Mouse (Mus musculus): ENCODE measurements around the gene Glis1. TPM values are rescaled to one million over a fixed set of nuclear protein-coding genes. Genes with fewer than 3 reads are reported as not detected.

Glis1 gene
- polyA plus RNA-seq, 1 experiment from 2014 or later = 2.5 TPM

DNA sequence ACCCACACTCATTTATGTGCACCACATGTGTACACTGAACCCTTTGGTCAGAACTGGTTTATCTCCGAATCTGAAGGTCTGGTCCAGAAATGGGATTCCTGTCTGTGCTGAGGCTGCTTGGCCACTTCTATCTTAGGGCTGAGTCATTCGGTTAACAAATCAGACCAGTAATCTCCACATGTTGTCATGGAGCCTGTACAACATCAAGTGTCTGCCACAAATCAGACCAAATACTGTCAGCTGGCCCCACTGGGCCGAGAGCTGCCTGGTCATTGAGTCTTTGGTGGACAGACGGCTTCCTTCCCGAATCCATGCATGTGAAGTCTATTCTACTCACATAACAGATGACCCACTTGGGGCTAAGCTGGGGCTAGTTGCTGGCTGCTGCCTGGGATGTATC lies 58.6 kb downstream of the Glis1 start:
- no peaks in the 10 kb centered on the region for H3K36me3 ChIP-seq (replicated peaks)
- no peak overlapping the region for H3K4me2 ChIP-seq
- no peak overlapping the region for H3K27ac ChIP-seq
- no peak overlapping the region for H3K9ac ChIP-seq
- no peak for ATAC-seq (replicated peaks)
- 82% methylated on average over 5 of the region's 5 CpGs for WGBS
- no peaks in the 10 kb centered on the region for H3K9me3 ChIP-seq
- H3K27me3 ChIP-seq (replicated peaks) = no peaks in the 10 kb centered on the region
- no peaks in the 10 kb centered on the region for H3K4me1 ChIP-seq
- H3K4me3 ChIP-seq = no peak overlapping the region

DNA sequence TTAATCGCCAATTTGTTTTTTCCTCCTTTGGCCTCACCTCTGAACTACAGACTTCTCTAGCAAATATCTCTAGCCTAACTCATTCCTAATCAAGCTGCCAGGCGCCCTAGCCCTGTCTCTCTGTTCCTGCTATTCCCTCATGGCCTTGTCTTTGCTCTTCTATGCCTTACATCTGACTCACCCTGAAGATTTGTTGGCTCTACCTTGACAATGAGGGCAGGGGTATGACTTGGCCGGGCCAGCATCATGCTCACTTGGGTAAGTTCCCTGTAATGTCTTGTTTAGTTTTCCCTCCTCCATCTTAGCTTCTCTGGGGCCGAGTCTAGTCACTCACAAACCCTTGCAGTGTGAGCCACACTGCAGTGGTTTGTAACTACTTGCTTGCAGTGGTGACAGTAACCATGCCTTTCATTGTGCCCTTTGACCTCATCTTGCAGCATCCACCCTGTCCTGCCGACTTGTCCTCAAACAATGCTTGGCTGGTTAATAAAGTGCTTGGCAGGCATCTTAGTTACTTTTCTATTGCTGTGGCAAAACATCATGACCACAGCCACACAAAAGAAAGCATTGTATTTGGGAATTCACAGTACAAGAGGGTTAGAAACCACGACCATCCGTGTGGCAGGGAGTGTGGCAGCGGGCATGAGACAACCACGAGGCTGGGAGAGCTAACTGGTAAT lies 61.5 kb downstream of the Glis1 start:
- no peak overlapping the region for H3K4me3 ChIP-seq
- no peaks in the 10 kb centered on the region for H3K4me1 ChIP-seq
- H3K9me3 ChIP-seq = no peaks in the 10 kb centered on the region
- H3K27me3 ChIP-seq (replicated peaks) = no peaks in the 10 kb centered on the region
- H3K36me3 ChIP-seq (replicated peaks) = no peaks in the 10 kb centered on the region
- no peak overlapping the region for H3K4me2 ChIP-seq
- no peak overlapping the region for H3K27ac ChIP-seq
- WGBS = 75% methylated on average over 9 of the region's 9 CpGs
- H3K9ac ChIP-seq = no peak overlapping the region
- no peak for ATAC-seq (replicated peaks)

DNA sequence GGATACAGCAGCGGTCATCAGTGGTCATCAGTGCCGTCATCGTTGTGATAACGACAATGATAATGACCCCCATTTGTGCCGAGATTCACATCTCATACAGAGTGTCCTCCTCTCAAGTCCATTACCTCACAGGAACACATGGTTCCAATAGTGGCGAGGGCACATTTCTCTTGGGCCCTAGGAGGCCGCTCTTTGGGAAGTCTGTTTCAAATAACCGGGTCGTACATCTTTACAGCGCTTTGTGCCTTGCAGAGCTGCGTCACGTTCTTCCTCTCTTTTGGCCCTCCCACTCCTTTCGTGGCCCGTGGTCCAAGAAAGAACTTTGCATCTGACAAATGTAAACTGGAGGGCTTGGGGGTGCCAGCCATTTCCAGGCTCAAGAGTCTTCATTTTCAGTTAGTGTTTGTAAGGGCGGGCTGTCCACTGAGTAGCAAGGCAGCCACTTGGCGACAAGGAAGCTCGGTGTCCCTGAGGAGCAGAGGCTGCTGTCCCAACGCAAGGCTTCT lies 63.1 kb downstream of the Glis1 start:
- no peaks in the 10 kb centered on the region for H3K4me1 ChIP-seq
- no peak overlapping the region for H3K4me3 ChIP-seq
- no peak for ATAC-seq (replicated peaks)
- no peaks in the 10 kb centered on the region for H3K27me3 ChIP-seq (replicated peaks)
- H3K9me3 ChIP-seq = no peaks in the 10 kb centered on the region
- WGBS = 89% methylated on average over 18 of the region's 18 CpGs
- H3K27ac ChIP-seq = no peak overlapping the region
- H3K36me3 ChIP-seq (replicated peaks) = no peaks in the 10 kb centered on the region
- no peak overlapping the region for H3K9ac ChIP-seq
- H3K4me2 ChIP-seq = no peak overlapping the region

DNA sequence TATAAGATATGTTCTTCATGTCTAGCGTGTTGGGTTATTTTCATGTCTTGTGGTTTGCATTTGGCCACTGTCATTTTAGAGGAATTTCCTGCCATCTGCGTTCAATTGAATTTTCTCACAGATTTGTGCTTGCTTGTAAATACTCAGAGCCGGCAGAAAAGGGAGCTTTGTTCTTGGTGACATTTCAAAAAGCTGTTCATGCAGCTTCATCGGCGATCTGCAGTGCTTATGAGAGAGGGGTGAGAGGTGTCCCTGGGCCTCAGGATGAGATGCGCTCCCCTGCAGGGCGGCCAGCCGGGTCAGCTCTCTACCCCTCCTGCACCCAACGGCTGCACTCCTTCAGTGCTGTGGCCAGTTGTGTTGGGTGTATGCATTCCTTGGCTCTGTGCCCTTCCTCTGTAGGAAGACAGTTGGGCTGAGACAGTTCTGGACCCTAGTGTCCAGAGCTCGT lies 68.2 kb downstream of the Glis1 start:
- WGBS = 71% methylated on average over 10 of the region's 10 CpGs
- Histone ChIP-seq H3K27ac (no peak overlapping the region), H3K4me2 (no peak overlapping the region), H3K9me3 (no peaks in the 10 kb centered on the region), H3K4me1 (no peaks in the 10 kb centered on the region), H3K36me3 (replicated peaks) (no peaks in the 10 kb centered on the region), H3K9ac (no peak overlapping the region), H3K4me3 (no peak overlapping the region), H3K27me3 (replicated peaks) (no peaks in the 10 kb centered on the region)
- ATAC-seq (replicated peaks) = no peak

DNA sequence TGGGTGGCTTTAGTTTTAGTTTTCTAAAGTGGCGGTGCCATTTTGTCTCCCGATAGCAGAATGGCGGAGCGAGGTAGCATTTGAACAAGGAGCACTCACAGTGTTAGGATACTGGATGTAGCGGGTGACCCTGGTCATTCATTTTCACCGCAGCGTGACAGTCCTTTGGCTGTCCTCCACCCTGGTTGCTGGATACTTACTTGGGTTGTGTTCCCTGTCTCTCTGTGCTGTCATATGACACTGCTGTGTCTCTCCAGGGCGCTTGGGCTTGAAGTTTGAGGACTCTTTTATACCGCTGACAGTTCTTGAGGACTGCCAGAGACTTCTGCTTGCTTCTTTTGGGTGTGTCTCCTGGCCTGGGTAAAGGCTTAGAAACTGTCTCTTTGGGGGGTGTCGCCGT lies 80.6 kb downstream of the Glis1 start:
- no peak overlapping the region for H3K9ac ChIP-seq
- 92% methylated on average over 11 of the region's 11 CpGs for WGBS
- no peak overlapping the region for H3K27ac ChIP-seq
- no peak overlapping the region for H3K4me3 ChIP-seq
- H3K9me3 ChIP-seq = no peaks in the 10 kb centered on the region
- no peaks in the 10 kb centered on the region for H3K27me3 ChIP-seq (replicated peaks)
- no peaks in the 10 kb centered on the region for H3K36me3 ChIP-seq (replicated peaks)
- no peaks in the 10 kb centered on the region for H3K4me1 ChIP-seq
- ATAC-seq (replicated peaks) = no peak
- no peak overlapping the region for H3K4me2 ChIP-seq

DNA sequence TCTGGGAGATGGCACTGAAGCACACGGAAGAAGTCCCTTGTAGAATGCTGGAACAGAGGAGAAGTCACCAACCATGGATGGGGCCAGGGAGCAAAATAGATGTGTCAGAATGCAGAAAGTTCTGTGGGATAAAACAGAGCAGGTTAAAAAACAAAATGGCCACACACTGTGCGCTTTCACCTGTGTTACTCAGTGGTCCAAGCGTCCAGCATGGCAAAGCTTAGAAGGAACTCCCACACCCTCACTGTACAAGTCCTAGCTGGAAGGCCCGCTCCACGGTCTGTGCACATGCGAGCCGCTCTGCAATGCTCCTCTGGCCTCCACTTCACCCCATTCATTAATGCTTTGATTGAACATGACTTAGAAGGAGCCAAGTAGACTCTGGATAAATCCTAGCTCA lies 81.2 kb downstream of the Glis1 start:
- Histone ChIP-seq H3K9me3 (no peaks in the 10 kb centered on the region), H3K4me1 (no peaks in the 10 kb centered on the region), H3K4me3 (no peak overlapping the region), H3K4me2 (no peak overlapping the region), H3K27me3 (replicated peaks) (no peaks in the 10 kb centered on the region), H3K27ac (no peak overlapping the region), H3K9ac (no peak overlapping the region), H3K36me3 (replicated peaks) (no peaks in the 10 kb centered on the region)
- WGBS = 96% methylated on average over 7 of the region's 7 CpGs
- no peak for ATAC-seq (replicated peaks)

DNA sequence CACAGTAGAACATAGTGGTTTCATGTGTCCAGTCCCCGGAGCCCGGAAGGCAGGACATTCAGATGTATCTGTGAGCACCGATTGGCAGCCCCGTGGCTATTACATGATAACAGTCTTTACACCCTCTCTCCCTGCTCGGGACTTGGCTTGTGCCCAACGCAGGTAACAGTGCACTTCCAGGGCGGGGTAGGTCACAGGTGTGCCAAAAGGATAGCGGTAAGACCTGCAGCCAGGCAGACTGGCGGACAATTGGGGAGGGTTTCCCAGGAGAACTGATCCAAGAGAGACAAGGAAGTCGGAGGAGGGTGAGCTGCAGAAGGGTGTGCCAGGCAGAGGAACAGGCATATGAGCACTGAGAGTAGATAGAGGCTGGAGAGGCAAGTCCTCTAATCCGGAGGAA lies 84.4 kb downstream of the Glis1 start:
- Histone ChIP-seq H3K4me3 (no peak overlapping the region), H3K4me1 (no peaks in the 10 kb centered on the region), H3K36me3 (replicated peaks) (no peaks in the 10 kb centered on the region), H3K27me3 (replicated peaks) (no peaks in the 10 kb centered on the region), H3K9me3 (no peaks in the 10 kb centered on the region), H3K27ac (no peak overlapping the region), H3K4me2 (no peak overlapping the region), H3K9ac (no peak overlapping the region)
- 92% methylated on average over 11 of the region's 11 CpGs for WGBS
- no peak for ATAC-seq (replicated peaks)

DNA sequence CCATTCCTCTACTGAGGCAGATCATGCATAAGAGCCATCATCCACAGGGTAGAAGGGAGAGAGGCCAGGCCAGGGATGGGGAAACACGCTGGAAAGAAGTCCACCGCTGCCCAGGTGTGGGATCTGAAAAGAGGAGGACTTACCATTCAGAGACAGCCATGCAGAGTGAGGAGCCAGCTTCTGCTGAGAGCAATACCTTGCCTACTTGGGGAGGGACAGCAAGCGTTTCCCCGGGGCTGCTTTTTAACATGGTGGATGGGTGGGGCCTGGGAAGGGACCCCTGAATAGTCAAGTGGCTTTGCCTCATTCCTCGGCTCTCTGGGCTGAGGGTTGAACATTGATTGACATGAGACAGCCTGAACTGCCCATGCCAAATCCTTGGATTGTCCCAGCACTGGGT lies 85.7 kb downstream of the Glis1 start:
- Histone ChIP-seq H3K9me3 (no peaks in the 10 kb centered on the region), H3K9ac (no peak overlapping the region), H3K27ac (no peak overlapping the region), H3K4me3 (no peak overlapping the region), H3K27me3 (replicated peaks) (no peaks in the 10 kb centered on the region), H3K4me2 (no peak overlapping the region), H3K4me1 (no peaks in the 10 kb centered on the region), H3K36me3 (replicated peaks) (no peaks in the 10 kb centered on the region)
- 81% methylated on average over 5 of the region's 5 CpGs for WGBS
- no peak for ATAC-seq (replicated peaks)

DNA sequence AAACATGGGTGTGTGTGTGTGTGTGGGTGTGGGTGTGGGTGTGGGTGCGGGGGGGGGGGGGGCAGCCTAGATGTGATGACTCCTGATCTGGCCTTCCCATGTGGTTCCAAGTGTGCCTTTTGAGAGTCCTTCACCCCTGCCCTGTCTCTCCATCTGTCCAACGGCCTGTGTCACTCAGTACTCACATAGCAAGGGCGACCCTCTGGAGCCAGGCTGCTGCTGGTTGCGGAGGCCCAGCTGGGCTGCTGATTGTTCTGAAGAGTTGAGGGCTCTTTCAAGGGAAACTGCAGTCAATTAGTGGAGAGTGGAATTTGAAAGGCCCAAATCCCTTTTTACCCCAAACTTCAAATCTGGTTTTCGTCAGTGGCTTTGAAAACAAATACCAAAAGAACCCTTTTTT lies 86.4 kb downstream of the Glis1 start:
- no peak overlapping the region for H3K4me2 ChIP-seq
- H3K9ac ChIP-seq = no peak overlapping the region
- H3K9me3 ChIP-seq = no peaks in the 10 kb centered on the region
- no peaks in the 10 kb centered on the region for H3K4me1 ChIP-seq
- no peaks in the 10 kb centered on the region for H3K36me3 ChIP-seq (replicated peaks)
- H3K27ac ChIP-seq = no peak overlapping the region
- ATAC-seq (replicated peaks) = no peak
- 38% methylated on average over 4 of the region's 5 CpGs for WGBS
- H3K27me3 ChIP-seq (replicated peaks) = no peaks in the 10 kb centered on the region
- no peak overlapping the region for H3K4me3 ChIP-seq

DNA sequence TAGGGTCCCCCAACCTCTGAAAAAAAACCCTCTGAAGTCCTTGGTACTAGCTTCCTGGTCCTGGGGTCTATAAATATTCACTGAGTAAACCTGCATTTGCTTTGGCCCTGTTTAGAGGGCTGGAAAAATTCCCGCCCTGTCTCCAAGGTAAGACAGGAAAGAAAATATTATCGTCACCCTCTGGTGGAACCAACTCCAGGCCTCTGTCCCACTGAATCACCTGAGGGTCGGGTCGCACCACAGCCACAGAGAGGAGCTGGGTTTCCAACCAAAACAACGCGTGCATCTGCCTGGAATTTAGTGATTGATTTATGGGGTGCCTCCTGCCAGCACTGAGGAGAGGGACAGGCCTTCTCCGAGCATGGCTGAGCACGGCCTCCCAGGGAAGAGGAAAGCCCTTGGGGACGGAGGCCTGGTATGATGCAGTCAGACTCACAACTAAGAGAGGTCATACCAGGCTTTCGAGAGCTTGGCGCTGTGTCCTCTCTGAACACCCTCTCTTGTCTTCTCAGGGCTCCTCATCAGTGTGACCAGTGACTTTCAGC lies 89.3 kb downstream of the Glis1 start:
- Histone ChIP-seq H3K4me3 (no peak overlapping the region), H3K4me1 (no peaks in the 10 kb centered on the region), H3K27me3 (replicated peaks) (no peaks in the 10 kb centered on the region), H3K9ac (no peak overlapping the region), H3K4me2 (no peak overlapping the region), H3K36me3 (replicated peaks) (no peaks in the 10 kb centered on the region), H3K27ac (no peak overlapping the region), H3K9me3 (no peaks in the 10 kb centered on the region)
- WGBS = 73% methylated on average over 11 of the region's 11 CpGs
- no peak for ATAC-seq (replicated peaks)

DNA sequence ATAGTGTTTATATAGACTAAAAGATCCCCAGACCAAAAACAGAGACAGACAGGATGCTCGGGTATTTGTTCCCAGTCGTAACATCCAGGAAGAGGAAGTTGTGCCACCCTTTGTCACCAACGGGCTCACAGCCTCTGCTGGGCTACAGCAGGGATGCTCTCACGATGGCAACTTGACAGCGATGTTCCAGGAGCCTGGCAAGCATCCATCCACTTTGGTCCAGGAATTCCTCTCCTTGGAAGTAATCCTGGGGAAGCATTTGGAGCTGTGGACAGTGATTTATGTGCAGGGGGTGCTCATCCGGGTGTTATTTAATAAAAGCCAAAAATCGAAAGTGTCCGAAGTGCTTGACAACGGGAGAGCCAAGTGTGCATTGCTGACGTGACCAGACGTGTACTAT lies 100.7 kb downstream of the Glis1 start:
- no peaks in the 10 kb centered on the region for H3K27me3 ChIP-seq (replicated peaks)
- no peak overlapping the region for H3K4me2 ChIP-seq
- 77% methylated on average over 11 of the region's 11 CpGs for WGBS
- H3K4me1 ChIP-seq = peaks cover 5% of the 10 kb centered on the region; the same call in 1 of the 2 replicates
- no peak overlapping the region for H3K9ac ChIP-seq
- no peaks in the 10 kb centered on the region for H3K9me3 ChIP-seq
- no peak overlapping the region for H3K27ac ChIP-seq
- no peak overlapping the region for H3K4me3 ChIP-seq
- H3K36me3 ChIP-seq (replicated peaks) = no peaks in the 10 kb centered on the region
- ATAC-seq (replicated peaks) = no peak

DNA sequence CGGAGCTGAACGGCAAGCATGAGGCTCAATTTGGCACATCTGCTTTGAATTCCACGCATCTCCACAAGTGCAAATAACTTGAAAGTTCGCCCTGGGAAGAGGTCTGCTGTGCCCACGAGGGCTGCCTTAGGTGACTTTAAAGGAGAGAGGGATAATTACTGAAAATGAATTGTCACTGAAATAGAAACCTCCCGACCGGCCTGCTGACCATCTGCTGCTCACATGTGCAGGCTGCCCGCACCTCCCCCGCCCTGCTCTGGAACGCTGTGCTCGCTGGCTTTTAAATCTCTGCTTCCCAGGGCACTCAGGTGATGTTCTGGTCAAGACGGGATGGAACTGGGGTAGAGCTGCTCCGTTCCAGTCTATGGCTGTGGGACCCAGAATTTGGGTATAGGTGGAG lies 103.7 kb downstream of the Glis1 start:
- no peaks in the 10 kb centered on the region for H3K27me3 ChIP-seq (replicated peaks)
- peaks cover 5% of the 10 kb centered on the region; the same call in 1 of the 2 replicates for H3K4me1 ChIP-seq
- no peak overlapping the region for H3K9ac ChIP-seq
- no peaks in the 10 kb centered on the region for H3K9me3 ChIP-seq
- no peaks in the 10 kb centered on the region for H3K36me3 ChIP-seq (replicated peaks)
- no peak overlapping the region for H3K27ac ChIP-seq
- WGBS = 51% methylated on average over 13 of the region's 13 CpGs
- no peak overlapping the region for H3K4me3 ChIP-seq
- ATAC-seq (replicated peaks) = no peak
- H3K4me2 ChIP-seq = no peak overlapping the region

DNA sequence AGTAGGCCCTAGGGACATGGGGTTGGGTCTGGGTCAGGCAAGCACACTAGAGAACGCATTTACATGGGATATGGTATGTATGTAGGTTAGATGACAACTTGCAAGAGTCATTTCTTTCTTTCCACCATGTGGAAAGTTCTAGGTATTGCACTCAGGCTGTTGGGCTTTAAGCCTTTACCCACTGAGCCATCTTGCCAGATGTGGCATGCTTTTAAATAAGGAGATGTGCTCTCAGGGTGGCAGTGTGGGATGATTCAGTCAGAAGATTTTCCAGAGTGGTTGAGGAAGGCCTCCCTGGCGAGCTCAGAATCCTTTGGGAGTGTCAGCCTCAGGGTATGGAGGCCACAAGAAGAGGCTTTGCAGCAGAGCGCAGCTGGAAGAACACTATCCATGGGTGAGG lies 104.2 kb downstream of the Glis1 start:
- Histone ChIP-seq H3K4me3 (no peak overlapping the region), H3K27me3 (replicated peaks) (no peaks in the 10 kb centered on the region), H3K36me3 (replicated peaks) (no peaks in the 10 kb centered on the region), H3K4me2 (no peak overlapping the region), H3K4me1 (peaks cover 5% of the 10 kb centered on the region; the same call in 1 of the 2 replicates), H3K9me3 (no peaks in the 10 kb centered on the region), H3K9ac (no peak overlapping the region), H3K27ac (no peak overlapping the region)
- 65% methylated on average over 3 of the region's 3 CpGs for WGBS
- ATAC-seq (replicated peaks) = no peak

Data from midbrain, embryonic 15.5 days (tissue).